Mouse (Mus musculus): ENCODE measurements around the gene Tap2. TPM values are rescaled to one million over a fixed set of nuclear protein-coding genes. Genes with fewer than 3 reads are reported as not detected.

Gene Tap2
- polyA plus RNA-seq, 1 experiment from 2014 or later: 0.50 TPM

GRCm38 (mm10) chr17:34179913-34180859 lies 23.1 kb upstream of the Tap2 start:
- no peak overlapping the region for H3K4me2 ChIP-seq (replicated peaks)
- peaks cover 21% of the 10 kb centered on the region for H3K27me3 ChIP-seq
- 0 out of 2 replicates have a peak, but pooled peaks cover 7% of the 10 kb centered on the region for H3K9me3 ChIP-seq
- no peak overlapping the region for H3K27ac ChIP-seq
- ATAC-seq: no peak
- H3K9ac ChIP-seq (replicated peaks): no peak overlapping the region
- 75% methylated on average over 13 of the region's 13 CpGs for WGBS
- H3K4me3 ChIP-seq (replicated peaks): no peak overlapping the region
- H3K4me1 ChIP-seq (replicated peaks): no peaks in the 10 kb centered on the region
- no peaks in the 10 kb centered on the region for H3K36me3 ChIP-seq

GRCm38 (mm10) chr17:34183564-34184219 lies 19.6 kb upstream of the Tap2 start:
- Histone ChIP-seq H3K4me1 (replicated peaks) (peaks cover 17% of the 10 kb centered on the region), H3K9me3 (no peaks in the 10 kb centered on the region), H3K4me3 (replicated peaks) (no peak overlapping the region), H3K4me2 (replicated peaks) (no peak overlapping the region), H3K36me3 (no peaks in the 10 kb centered on the region), H3K27me3 (peaks cover 54% of the 10 kb centered on the region), H3K9ac (replicated peaks) (no peak overlapping the region), H3K27ac (no peak overlapping the region)
- WGBS: 81% methylated on average over 15 of the region's 15 CpGs
- no peak for ATAC-seq

GRCm38 (mm10) chr17:34185526-34185925 lies 17.8 kb upstream of the Tap2 start:
- H3K9ac ChIP-seq (replicated peaks): no peak overlapping the region
- H3K4me3 ChIP-seq (replicated peaks): no peak overlapping the region
- H3K27ac ChIP-seq: no peak overlapping the region
- H3K36me3 ChIP-seq: no peaks in the 10 kb centered on the region
- H3K9me3 ChIP-seq: no peaks in the 10 kb centered on the region
- ATAC-seq: no peak
- no peak overlapping the region for H3K4me2 ChIP-seq (replicated peaks)
- H3K4me1 ChIP-seq (replicated peaks): peaks cover 17% of the 10 kb centered on the region
- WGBS: 92% methylated on average over 9 of the region's 9 CpGs
- H3K27me3 ChIP-seq: peaks cover 72% of the 10 kb centered on the region

GRCm38 (mm10) chr17:34186885-34187260 lies 16.5 kb upstream of the Tap2 start:
- Histone ChIP-seq H3K4me1 (replicated peaks) (peaks cover 17% of the 10 kb centered on the region), H3K4me2 (replicated peaks) (peak overlapping the region; percentile 71), H3K9ac (replicated peaks) (0 out of 2 replicates have a peak overlapping the region, but pooled peaks have one; percentile 59), H3K36me3 (no peaks in the 10 kb centered on the region), H3K27ac (no peak overlapping the region), H3K27me3 (peaks cover 86% of the 10 kb centered on the region), H3K9me3 (no peaks in the 10 kb centered on the region), H3K4me3 (replicated peaks) (peak overlapping the region; percentile 36)
- 2% methylated on average over 14 of the region's 14 CpGs for WGBS
- no peak for ATAC-seq

- Histone ChIP-seq H3K9ac (replicated peaks) (peak within 1 kb of the TSS; percentile 59), H3K9me3 (no peaks in the 10 kb centered on the region), H3K4me3 (replicated peaks) (peak within 1 kb of the TSS; percentile 36), H3K36me3 (no peaks in the 10 kb centered on the region), H3K4me1 (replicated peaks) (peaks cover 17% of the 10 kb centered on the region), H3K4me2 (replicated peaks) (peak within 1 kb of the TSS; percentile 71), H3K27ac (no peak within 1 kb of the TSS), H3K27me3 (peaks cover 91% of the 10 kb centered on the region)
- WGBS: under 1% methylated on average over 46 of the region's 46 CpGs
- peak; percentile 91 for ATAC-seq
Measured at GRCm38 (mm10) chr17:34187261-34187916, 15.9 kb upstream of the Tap2 start, which contains the start of the genes Tap1 and Psmb9. Gene Tap1, plus strand, starts transcription at chr17:34187553. Gene Psmb9, minus strand, starts transcription at chr17:34187764.

GRCm38 (mm10) chr17:34188010-34188409 lies 15.3 kb upstream of the Tap2 start:
- H3K36me3 ChIP-seq: no peaks in the 10 kb centered on the region
- peaks cover 96% of the 10 kb centered on the region for H3K27me3 ChIP-seq
- H3K4me2 ChIP-seq (replicated peaks): peak overlapping the region; percentile 71
- H3K27ac ChIP-seq: no peak overlapping the region
- 4% methylated on average over 20 of the region's 20 CpGs for WGBS
- ATAC-seq: no peak
- peaks cover 17% of the 10 kb centered on the region for H3K4me1 ChIP-seq (replicated peaks)
- no peaks in the 10 kb centered on the region for H3K9me3 ChIP-seq
- peak overlapping the region; percentile 59 for H3K9ac ChIP-seq (replicated peaks)
- H3K4me3 ChIP-seq (replicated peaks): peak overlapping the region; percentile 36

GRCm38 (mm10) chr17:34188986-34189385 lies 14.3 kb upstream of the Tap2 start:
- H3K9ac ChIP-seq (replicated peaks): no peak overlapping the region
- no peak overlapping the region for H3K27ac ChIP-seq
- no peak overlapping the region for H3K4me2 ChIP-seq (replicated peaks)
- ATAC-seq: no peak
- peaks cover 96% of the 10 kb centered on the region for H3K27me3 ChIP-seq
- peaks cover 17% of the 10 kb centered on the region for H3K4me1 ChIP-seq (replicated peaks)
- no peaks in the 10 kb centered on the region for H3K36me3 ChIP-seq
- no peaks in the 10 kb centered on the region for H3K9me3 ChIP-seq
- whole genome bisulfite sequencing: 76% methylated on average over 6 of the region's 6 CpGs
- no peak overlapping the region for H3K4me3 ChIP-seq (replicated peaks)

- Histone ChIP-seq H3K4me1 (replicated peaks) (peaks cover 17% of the 10 kb centered on the region), H3K27me3 (peaks cover 97% of the 10 kb centered on the region), H3K9me3 (no peaks in the 10 kb centered on the region), H3K27ac (no peak overlapping the region), H3K4me2 (replicated peaks) (no peak overlapping the region), H3K9ac (replicated peaks) (no peak overlapping the region), H3K36me3 (no peaks in the 10 kb centered on the region), H3K4me3 (replicated peaks) (no peak overlapping the region)
- WGBS: 24% methylated on average over 16 of the region's 16 CpGs
- no peak for ATAC-seq
Measured at GRCm38 (mm10) chr17:34192852-34193251, 10.5 kb upstream of the Tap2 start.

- Histone ChIP-seq H3K27me3 (peaks cover 98% of the 10 kb centered on the region), H3K36me3 (no peaks in the 10 kb centered on the region), H3K9ac (replicated peaks) (no peak overlapping the region), H3K9me3 (no peaks in the 10 kb centered on the region), H3K27ac (no peak overlapping the region), H3K4me2 (replicated peaks) (no peak overlapping the region), H3K4me1 (replicated peaks) (peaks cover 18% of the 10 kb centered on the region), H3K4me3 (replicated peaks) (no peak overlapping the region)
- WGBS: 64% methylated on average over 8 of the region's 8 CpGs
- ATAC-seq: no peak
Measured at GRCm38 (mm10) chr17:34193468-34193867, 9.9 kb upstream of the Tap2 start.

GRCm38 (mm10) chr17:34194723-34195122 lies 8.6 kb upstream of the Tap2 start:
- Histone ChIP-seq H3K27me3 (peaks cover 98% of the 10 kb centered on the region), H3K9ac (replicated peaks) (no peak overlapping the region), H3K4me3 (replicated peaks) (no peak overlapping the region), H3K4me2 (replicated peaks) (no peak overlapping the region), H3K27ac (no peak overlapping the region), H3K4me1 (replicated peaks) (peaks cover 19% of the 10 kb centered on the region), H3K36me3 (no peaks in the 10 kb centered on the region), H3K9me3 (no peaks in the 10 kb centered on the region)
- 90% methylated on average over 4 of the region's 4 CpGs for WGBS
- ATAC-seq: no peak

GRCm38 (mm10) chr17:34196491-34196890 lies 6.8 kb upstream of the Tap2 start:
- 35% methylated on average over 12 of the region's 12 CpGs for WGBS
- Histone ChIP-seq H3K4me1 (replicated peaks) (peaks cover 19% of the 10 kb centered on the region), H3K27me3 (peaks cover 98% of the 10 kb centered on the region), H3K4me3 (replicated peaks) (no peak overlapping the region; the same call in 1 of the 2 replicates), H3K9me3 (no peaks in the 10 kb centered on the region), H3K4me2 (replicated peaks) (0 out of 2 replicates have a peak overlapping the region, but pooled peaks have one; percentile 66), H3K36me3 (no peaks in the 10 kb centered on the region), H3K9ac (replicated peaks) (no peak overlapping the region), H3K27ac (no peak overlapping the region)
- no peak for ATAC-seq

Measured in midbrain, embryonic 13.5 days (tissue).